Mouse (Mus musculus) embryonic fibroblast, embryonic 13.5 days (primary cell): ENCODE data around the gene Astn2. TPM values are rescaled to one million over a fixed set of nuclear protein-coding genes. Genes with fewer than 3 reads are reported as not detected.

Experiments used
- H3K27ac ChIP-seq: 2 replicates; pipeline ENCODE4 v1.5.1; 2012; ENCODE audit warnings: low read length, control low read depth, inconsistent platforms; ENCODE audit not compliant: insufficient read depth
- H3K4me1 ChIP-seq: 2 replicates; pipeline ENCODE4 v1.6.1; 2011; ENCODE audit warnings: low read length; ENCODE audit not compliant: control insufficient read depth, insufficient read depth
- H3K4me3 ChIP-seq: 2 replicates; pipeline ENCODE4 v1.5.1; 2011; ENCODE audit warnings: mild to moderate bottlenecking, control low read depth, low read length; ENCODE audit not compliant: insufficient read depth
- CTCF ChIP-seq: IDR thresholded peaks from 2 replicates; pipeline ENCODE4 v1.5.1; 2011; ENCODE audit warnings: mild to moderate bottlenecking, control low read depth, low read length, moderate library complexity, borderline replicate concordance; ENCODE audit not compliant: insufficient read depth
- POLR2A ChIP-seq: IDR thresholded peaks from 2 replicates; pipeline ENCODE4 v1.6.1; 2011; ENCODE audit warnings: low read depth, mild to moderate bottlenecking, control low read depth, low read length, moderate library complexity
- polyA plus RNA-seq: library from polyadenylated mRNA; stranded (reverse); fragments of >200 nt; gene quantifications from 2 replicates; pipeline ENCODE4 v1.2.4, GENCODE M21; 2011; ENCODE audit warnings: low read depth; ENCODE audit not compliant: missing spikeins, insufficient read length

The Astn2 gene
- polyA plus RNA-seq, 1 experiment: 4.2 TPM

- Histone ChIP-seq H3K4me3 (no peak overlapping the region), H3K4me1 (no peaks in the 10 kb centered on the region), H3K27ac (no peak overlapping the region)
- TF ChIP-seq POLR2A: no peak
Observed at GRCm38 (mm10) chr4:65613135-65613534, 791.3 kb downstream of the Astn2 start.

DNA sequence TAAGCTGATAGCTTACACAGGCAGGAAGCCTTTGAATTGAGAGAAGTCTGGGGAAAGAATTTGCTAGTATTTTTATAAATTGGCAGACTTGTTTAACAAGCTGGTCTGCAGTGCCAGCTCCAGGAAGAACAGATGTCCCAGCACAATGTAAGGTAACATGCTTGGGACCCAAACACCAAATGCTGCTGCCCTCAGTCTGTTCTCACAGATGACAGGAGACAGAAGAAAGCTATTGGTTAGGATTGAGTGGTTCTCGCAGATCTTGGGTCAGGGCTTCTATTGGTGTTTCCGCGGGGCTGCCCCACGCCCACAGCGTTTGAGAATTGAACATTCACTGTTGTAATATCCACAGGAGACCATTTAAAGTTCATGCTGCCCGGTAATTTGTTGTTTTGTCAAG, 793.5 kb downstream of the Astn2 start:
- TF ChIP-seq CTCF (no peak), POLR2A (no peak)
- Histone ChIP-seq H3K4me3 (no peak overlapping the region), H3K4me1 (peaks cover 10% of the 10 kb centered on the region; the same call in 1 of the 2 replicates), H3K27ac (no peak overlapping the region)

- Histone ChIP-seq H3K4me1 (peaks cover 10% of the 10 kb centered on the region; the same call in 1 of the 2 replicates), H3K27ac (no peak overlapping the region), H3K4me3 (no peak overlapping the region)
- TF ChIP-seq CTCF (no peak), POLR2A (no peak)
Observed at GRCm38 (mm10) chr4:65610329-65610728, 794.1 kb downstream of the Astn2 start.

DNA sequence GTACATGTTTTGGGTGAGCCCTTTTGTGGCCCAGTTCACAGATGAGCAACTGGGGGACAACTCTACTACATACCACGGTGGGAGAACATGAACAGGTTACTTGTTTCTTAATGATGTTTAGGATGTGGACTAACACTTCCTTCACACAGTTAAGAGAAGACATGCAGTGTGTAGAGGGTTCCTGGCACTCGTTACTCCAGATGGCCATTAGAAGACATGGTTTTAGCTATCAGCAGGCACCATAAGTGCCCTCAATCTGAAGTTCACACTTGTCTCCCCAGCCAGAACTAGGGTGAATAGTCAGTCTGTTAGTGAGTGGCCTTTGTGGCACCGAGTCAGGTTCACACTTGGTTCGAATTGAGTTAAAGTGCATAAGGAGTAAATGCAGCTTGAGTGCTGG, 796.3 kb downstream of the Astn2 start:
- Histone ChIP-seq H3K4me3 (no peak overlapping the region), H3K4me1 (peaks cover 10% of the 10 kb centered on the region; the same call in 1 of the 2 replicates), H3K27ac (no peak overlapping the region)
- TF ChIP-seq POLR2A (no peak), CTCF (no peak)

DNA sequence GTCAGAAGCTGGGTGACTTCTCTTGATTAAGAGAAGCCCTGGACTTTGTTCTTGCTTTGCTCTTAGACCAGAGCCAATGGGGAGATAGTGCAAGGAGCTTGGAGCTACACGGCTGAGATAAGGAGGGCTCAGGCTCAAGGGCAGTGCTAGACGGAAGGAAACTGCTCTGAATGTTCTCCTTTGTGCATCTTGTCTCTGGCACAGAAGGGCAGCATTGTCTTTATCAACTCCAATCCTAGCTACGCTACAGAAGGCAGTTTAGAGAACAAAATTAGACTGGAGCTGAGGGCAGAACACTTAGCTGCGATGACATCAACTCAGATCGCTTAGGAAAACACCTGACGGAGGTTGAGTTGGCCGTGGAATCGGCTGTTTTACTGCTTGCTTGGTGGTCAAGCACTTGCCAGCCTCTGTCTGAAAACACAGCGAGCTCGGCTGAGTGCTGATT, 797.2 kb downstream of the Astn2 start:
- no peak for TF ChIP-seq POLR2A
- TF ChIP-seq CTCF: no peak
- no peak overlapping the region for H3K27ac ChIP-seq
- H3K4me3 ChIP-seq: no peak overlapping the region
- peaks cover 10% of the 10 kb centered on the region; the same call in 1 of the 2 replicates for H3K4me1 ChIP-seq

GRCm38 (mm10) chr4:65605151-65605702, 799.2 kb downstream of the Astn2 start:
- Histone ChIP-seq H3K4me1 (peaks cover 10% of the 10 kb centered on the region; the same call in 1 of the 2 replicates), H3K27ac (no peak overlapping the region), H3K4me3 (peak overlapping the region; percentile 88)
- TF ChIP-seq POLR2A (no peak), CTCF (no peak)

DNA sequence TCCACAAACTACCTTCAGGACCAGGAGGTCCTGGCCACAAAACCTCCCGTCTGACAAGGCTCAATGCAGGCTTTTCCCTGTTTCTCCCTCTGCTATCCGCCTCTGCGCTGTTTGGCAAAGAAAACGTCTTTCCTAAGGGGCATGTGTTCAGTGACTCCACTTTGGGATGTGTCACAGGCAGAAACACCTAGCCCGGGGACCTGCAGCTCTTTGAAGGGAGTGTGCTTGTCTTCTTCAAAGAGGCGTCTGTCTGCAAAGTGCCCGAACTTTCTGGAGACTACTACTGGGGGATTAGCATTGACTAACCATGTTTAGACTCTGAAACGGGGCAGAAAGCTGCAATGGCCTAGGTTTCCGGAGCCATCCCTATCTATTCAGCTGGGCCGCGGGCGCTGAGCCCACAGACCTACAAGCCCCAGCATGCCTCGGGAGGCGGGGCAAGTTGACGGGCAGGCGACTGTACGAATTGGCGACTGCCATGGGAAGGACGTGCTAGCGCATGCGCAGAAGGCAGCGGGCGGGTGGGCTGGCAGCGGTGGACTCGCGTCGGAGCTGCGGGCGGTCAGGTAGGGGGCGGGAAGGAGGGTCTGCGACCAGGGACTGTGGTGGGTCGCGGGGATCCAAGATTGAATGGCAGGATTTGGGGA, 799.8 kb downstream of the Astn2 start, which contains the start of gene Trim32:
Gene Trim32 (plus strand): TSS at position 483 of the 647 bp plus-strand sequence.
- no peak for TF ChIP-seq CTCF
- peak; percentile 86 for TF ChIP-seq POLR2A
- H3K4me1 ChIP-seq: peaks cover 10% of the 10 kb centered on the region; the same call in 1 of the 2 replicates
- peak within 1 kb of the TSS; percentile 13 for H3K27ac ChIP-seq
- peak within 1 kb of the TSS; percentile 88 for H3K4me3 ChIP-seq

GRCm38 (mm10) chr4:65594601-65595369, 809.6 kb downstream of the Astn2 start:
- Histone ChIP-seq H3K4me3 (no peak overlapping the region), H3K27ac (no peak overlapping the region), H3K4me1 (no peaks in the 10 kb centered on the region)
- TF ChIP-seq CTCF (no peak), POLR2A (no peak)

DNA sequence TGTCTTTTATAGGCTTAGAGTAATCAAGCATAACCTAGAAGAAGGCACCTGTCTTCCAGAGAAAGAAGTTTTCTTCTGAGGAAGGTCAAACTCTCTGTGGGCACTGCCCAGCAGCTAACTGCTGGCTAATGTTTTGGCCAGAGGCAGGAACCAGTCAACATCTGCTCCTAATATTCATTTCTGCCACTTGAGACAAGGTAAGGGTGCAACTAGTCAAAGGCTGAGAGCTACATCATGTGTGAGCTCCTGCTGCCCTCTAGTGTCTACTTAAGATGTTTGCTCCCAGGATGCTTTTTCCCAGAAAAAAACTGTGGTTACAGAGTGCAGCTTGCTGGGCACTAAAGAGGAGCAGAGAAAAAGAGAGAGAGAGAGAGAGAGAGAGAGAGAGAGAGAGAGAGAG, 814.6 kb downstream of the Astn2 start:
- Histone ChIP-seq H3K27ac (no peak overlapping the region), H3K4me1 (no peaks in the 10 kb centered on the region), H3K4me3 (no peak overlapping the region)
- TF ChIP-seq POLR2A (no peak), CTCF (0 out of 2 replicates have a peak, but pooled peaks have one; percentile 16)
